Mouse (Mus musculus) hindbrain, postnatal 0 days (tissue): ENCODE measurements around the gene 1810037I17Rik. TPM values are rescaled to one million over a fixed set of nuclear protein-coding genes. Genes with fewer than 3 reads are reported as not detected.
A peak's percentile ranks its signal among the peaks of the same experiment; 100 is the strongest.

Source experiments
- ATAC-seq: fragments of 200-750 bp; cut with Nextera tagmentation; 2 replicates; pipeline ENCODE4 v1.8.0; 2017; ENCODE audit warnings: mild to moderate bottlenecking, moderate TSS enrichment, moderate library complexity
- DNase-seq: peaks from one replicate; pipeline ENCODE4 v3.0.0-alpha.2; 2015; ENCODE audit warnings: low spot score
- H3K27ac ChIP-seq: fragments of 300-500 bp; sonication (generic); 2 replicates; pipeline ENCODE4 v1.5.1; 2014; ENCODE audit warnings: mild to moderate bottlenecking
- H3K27me3 ChIP-seq: fragments of 300-500 bp; sonication (generic); 2 replicates; pipeline ENCODE4 v1.6.1; 2014; ENCODE audit warnings: low read length, mixed read lengths; ENCODE audit not compliant: insufficient read depth
- H3K36me3 ChIP-seq: fragments of 300-500 bp; sonication (generic); 2 replicates; pipeline ENCODE4 v1.6.1; 2014; ENCODE audit warnings: low read length, mixed read lengths; ENCODE audit not compliant: insufficient read depth
- H3K4me1 ChIP-seq: fragments of 300-500 bp; sonication (generic); 2 replicates; pipeline ENCODE4 v1.6.1; 2014; ENCODE audit warnings: antibody characterized with exemption, low read length, mixed read lengths; ENCODE audit not compliant: insufficient read depth
- H3K4me2 ChIP-seq: fragments of 300-500 bp; sonication (generic); 2 replicates; pipeline ENCODE4 v1.6.1; 2014; ENCODE audit warnings: low read depth, mild to moderate bottlenecking, low read length, moderate library complexity, mixed read lengths
- H3K4me3 ChIP-seq: fragments of 300-500 bp; sonication (generic); 2 replicates; pipeline ENCODE4 v1.5.1; 2014; ENCODE audit warnings: low read length
- H3K9ac ChIP-seq: fragments of 300-500 bp; sonication (generic); replicated peaks from 2 replicates; pipeline ENCODE4 v1.6.1; 2014; ENCODE audit warnings: mild to moderate bottlenecking, low read length, moderate library complexity, mixed read lengths
- H3K9me3 ChIP-seq: fragments of 300-500 bp; sonication (generic); 2 replicates; pipeline ENCODE4 v1.6.1; 2016; ENCODE audit warnings: low read length, mixed read lengths
- CTCF ChIP-seq: IDR thresholded peaks from 2 replicates; pipeline ENCODE4 v1.5.1; 2016; ENCODE audit warnings: antibody characterized with exemption, control low read depth, low read depth
- WGBS: fragments of 180-500 bp; shearing (Covaris S2); extraction: QIAGEN DNeasy Blood & Tissue Kit; methylation state at CpG from one replicate; pipeline ENCODE4 v1.1.7; 2014; 5-methylcytosine and 5-hydroxymethylcytosine counted together
- polyA plus RNA-seq: library from polyadenylated mRNA; unstranded; fragments of >200 nt; fragmentation: Nextera tagmentation; extraction: Ambion mirVana; gene quantifications from 2 replicates; pipeline ENCODE4 v1.2.1, GENCODE M21; 2015
- total RNA-seq: library from RNA; depleted of rRNA; stranded (reverse); fragments of >200 nt; gene quantifications from 2 replicates; pipeline ENCODE4 v1.2.3, GENCODE M21; 2014; rRNA removed

Gene 1810037I17Rik
- total RNA-seq (27.5 and 39.3 TPM in 2 replicates), polyA plus RNA-seq (122 and 133 TPM in 2 replicates)

DNA sequence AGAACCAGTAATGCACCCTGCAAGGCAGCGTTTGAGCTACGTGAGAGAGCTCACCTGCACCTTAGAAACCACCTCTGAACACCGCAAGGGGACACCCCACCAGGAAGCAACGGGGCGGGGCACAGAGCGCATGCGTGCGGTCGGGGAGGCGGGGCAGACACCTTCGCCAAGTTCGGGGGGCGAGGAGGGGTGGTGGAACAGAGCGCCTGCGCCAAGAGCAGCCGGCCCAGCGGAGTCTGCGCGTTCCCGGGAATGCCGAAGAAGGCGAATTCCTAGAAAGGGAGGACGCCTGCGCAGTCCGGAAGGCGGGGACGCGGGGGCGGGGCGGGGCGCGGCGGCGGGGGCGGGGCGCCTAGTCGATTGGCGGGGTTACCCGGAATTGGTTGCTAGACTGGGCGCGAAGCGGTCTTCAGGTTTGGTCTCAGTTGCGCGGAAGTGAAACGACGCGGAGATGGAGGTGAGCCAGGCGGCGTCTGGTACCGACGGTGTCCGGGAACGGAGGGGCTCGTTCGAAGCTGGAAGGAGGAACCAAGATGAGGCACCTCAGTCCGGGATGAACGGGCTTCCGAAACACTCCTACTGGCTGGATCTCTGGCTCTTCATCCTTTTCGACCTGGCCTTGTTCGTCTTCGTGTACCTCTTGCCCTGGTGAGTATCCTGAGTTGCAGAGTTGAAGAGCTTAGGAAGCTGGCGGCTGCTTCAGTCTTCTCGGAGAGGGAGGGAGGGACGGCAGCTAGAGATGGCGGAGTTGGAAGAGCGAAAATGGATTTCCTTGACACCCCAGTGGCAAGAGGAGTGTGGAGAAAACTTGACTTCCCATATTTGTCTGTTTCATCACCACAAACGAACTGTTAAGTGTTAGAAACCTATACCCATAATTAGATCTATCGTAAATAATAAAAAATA lies at the start of gene 1810037I17Rik:
Gene 1810037I17Rik, plus strand, starts transcription at position 195 of the 906 bp plus-strand sequence.
- peak; percentile 97 for DNase-seq
- Histone ChIP-seq H3K4me3 (peak within 1 kb of the TSS; percentile 48), H3K9ac (peak within 1 kb of the TSS; percentile 53), H3K9me3 (no peaks in the 10 kb centered on the region), H3K4me2 (peak within 1 kb of the TSS; percentile 62), H3K4me1 (no peaks in the 10 kb centered on the region), H3K27ac (peak within 1 kb of the TSS; percentile 81), H3K36me3 (no peaks in the 10 kb centered on the region), H3K27me3 (no peaks in the 10 kb centered on the region)
- peak; percentile 99 for ATAC-seq
- peak; percentile 62 for TF ChIP-seq CTCF
- WGBS: under 1% methylated on average over 63 of the region's 68 CpGs

DNA sequence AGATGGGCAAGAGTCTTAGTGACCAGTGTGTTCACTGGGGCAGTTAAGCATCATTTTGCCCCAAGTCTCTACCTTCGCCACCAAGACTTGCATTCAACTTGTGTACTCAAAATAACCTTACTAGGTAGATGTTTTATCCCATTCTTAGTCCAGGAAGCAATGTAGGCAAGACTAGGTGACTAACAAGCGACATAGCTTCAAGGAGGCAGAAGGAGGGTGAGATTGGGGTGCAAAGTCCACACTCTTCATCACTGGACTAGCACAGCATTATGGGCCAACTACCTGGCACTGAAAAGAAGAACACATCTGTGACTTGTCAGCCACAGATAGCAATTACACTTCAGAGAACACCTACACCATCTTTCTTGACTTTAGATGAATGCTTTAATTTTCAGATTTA lies 47.1 kb upstream of the 1810037I17Rik start:
- H3K9me3 ChIP-seq: no peaks in the 10 kb centered on the region
- TF ChIP-seq CTCF: no peak
- no peak overlapping the region for H3K4me2 ChIP-seq
- H3K9ac ChIP-seq: no peak overlapping the region
- DNase-seq (no peak), ATAC-seq (no peak)
- no peak overlapping the region for H3K27ac ChIP-seq
- H3K27me3 ChIP-seq: no peaks in the 10 kb centered on the region
- H3K36me3 ChIP-seq: no peaks in the 10 kb centered on the region
- H3K4me3 ChIP-seq: no peak overlapping the region
- WGBS: 93% methylated on average over 2 of the region's 2 CpGs
- H3K4me1 ChIP-seq: no peaks in the 10 kb centered on the region

DNA sequence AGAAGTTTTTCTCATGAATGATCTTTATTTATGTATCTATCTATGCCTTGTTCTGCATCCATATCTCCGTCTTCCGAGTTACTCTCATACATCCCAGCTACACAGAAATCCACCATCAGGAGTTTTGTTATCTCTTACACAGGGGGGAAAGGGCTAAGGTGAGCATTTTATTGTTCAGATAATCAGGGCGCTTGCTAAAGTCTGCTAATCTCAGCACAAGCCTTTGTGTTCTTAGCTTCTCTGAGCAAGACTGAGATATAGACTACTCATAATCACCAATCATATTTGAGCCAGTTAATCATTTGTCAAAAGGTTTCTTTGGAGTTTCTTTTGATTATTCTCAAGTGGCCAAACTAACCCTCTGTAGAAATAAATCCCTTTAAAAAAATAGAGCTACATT lies 46.5 kb upstream of the 1810037I17Rik start:
- Histone ChIP-seq H3K27me3 (no peaks in the 10 kb centered on the region), H3K4me3 (no peak overlapping the region), H3K9ac (no peak overlapping the region), H3K27ac (no peak overlapping the region), H3K4me2 (no peak overlapping the region), H3K9me3 (no peaks in the 10 kb centered on the region), H3K4me1 (no peaks in the 10 kb centered on the region), H3K36me3 (no peaks in the 10 kb centered on the region)
- ATAC-seq: no peak
- TF ChIP-seq CTCF: no peak
- DNase-seq: no peak
- 93% methylated on average over 3 of the region's 3 CpGs for WGBS

DNA sequence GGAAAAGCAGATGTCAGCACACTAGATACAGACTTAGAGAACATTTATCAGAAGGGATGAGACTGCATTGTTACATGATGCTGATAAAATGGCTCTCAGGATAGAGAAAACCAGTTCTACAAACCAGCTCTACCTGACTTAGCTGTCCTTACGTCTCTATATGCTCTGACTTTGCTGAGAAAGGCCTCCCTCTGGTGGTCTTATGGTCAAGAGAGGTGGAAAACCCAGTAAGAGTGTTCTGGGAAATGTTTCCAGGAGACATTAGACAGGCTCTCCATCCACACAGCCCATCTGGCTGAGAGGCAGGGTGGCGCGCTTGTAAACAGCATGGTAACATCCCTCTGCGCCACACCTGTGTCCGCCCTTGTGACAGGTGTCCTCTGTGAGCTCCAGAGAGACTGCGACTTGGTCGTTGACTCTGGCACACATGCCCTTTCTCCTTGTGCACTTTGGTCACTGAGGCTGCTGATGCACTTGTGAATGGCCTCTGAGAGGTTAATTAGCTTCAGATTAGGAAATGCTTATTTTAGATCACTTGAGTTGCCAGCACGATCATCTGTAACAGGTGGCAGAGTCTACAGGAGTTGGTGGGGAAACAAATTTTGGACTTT lies 45.2 kb upstream of the 1810037I17Rik start:
- 0 out of 2 replicates have a peak, but pooled peaks have one; percentile 17 for TF ChIP-seq CTCF
- Histone ChIP-seq H3K4me3 (no peak overlapping the region), H3K4me1 (no peaks in the 10 kb centered on the region), H3K27me3 (no peaks in the 10 kb centered on the region), H3K36me3 (no peaks in the 10 kb centered on the region), H3K27ac (no peak overlapping the region), H3K9ac (no peak overlapping the region), H3K4me2 (no peak overlapping the region), H3K9me3 (no peaks in the 10 kb centered on the region)
- 88% methylated on average over 8 of the region's 8 CpGs for WGBS
- ATAC-seq: no peak
- DNase-seq: no peak

DNA sequence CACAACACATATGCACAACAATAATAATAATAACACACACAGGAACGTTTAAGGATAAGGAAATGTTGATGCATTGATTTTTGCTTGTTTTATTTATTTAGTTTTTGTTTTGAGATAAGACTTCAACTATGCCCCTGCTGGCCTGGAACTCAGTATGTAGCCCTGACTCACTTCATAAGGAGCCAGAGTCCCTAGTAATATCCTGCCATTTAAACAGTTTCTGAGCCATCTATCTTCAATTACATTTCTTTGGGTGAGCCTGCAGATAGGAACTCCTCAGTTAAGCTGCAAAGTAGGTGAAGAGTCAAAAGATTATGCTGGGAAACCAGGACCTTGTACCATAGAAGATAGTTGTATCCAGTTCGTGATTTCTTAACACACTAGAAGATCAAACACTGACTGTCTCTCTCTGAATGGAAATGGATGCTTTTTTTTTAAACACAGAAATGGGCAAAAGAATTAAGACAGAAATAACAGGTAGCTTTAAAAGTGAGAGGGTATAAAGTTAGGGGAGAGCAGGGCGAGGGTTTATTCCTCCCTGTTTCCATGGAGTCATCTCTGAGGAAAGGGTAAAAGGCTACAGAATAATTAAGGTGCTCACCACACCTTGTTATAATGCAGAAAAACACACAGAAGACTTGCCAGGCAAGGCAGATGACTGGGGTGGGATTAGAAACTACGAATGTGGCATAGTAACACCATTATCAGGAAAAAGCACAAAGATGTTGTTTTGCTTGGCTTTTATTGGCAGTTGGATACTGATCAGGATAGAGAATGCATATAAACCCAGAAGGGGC lies 36.3 kb upstream of the 1810037I17Rik start:
- Histone ChIP-seq H3K27ac (no peak overlapping the region), H3K36me3 (no peaks in the 10 kb centered on the region), H3K27me3 (no peaks in the 10 kb centered on the region), H3K4me3 (no peak overlapping the region), H3K4me2 (no peak overlapping the region), H3K9me3 (no peaks in the 10 kb centered on the region), H3K4me1 (no peaks in the 10 kb centered on the region), H3K9ac (no peak overlapping the region)
- 81% methylated on average over 4 of the region's 4 CpGs for WGBS
- no peak for ATAC-seq
- DNase-seq: no peak
- no peak for TF ChIP-seq CTCF

DNA sequence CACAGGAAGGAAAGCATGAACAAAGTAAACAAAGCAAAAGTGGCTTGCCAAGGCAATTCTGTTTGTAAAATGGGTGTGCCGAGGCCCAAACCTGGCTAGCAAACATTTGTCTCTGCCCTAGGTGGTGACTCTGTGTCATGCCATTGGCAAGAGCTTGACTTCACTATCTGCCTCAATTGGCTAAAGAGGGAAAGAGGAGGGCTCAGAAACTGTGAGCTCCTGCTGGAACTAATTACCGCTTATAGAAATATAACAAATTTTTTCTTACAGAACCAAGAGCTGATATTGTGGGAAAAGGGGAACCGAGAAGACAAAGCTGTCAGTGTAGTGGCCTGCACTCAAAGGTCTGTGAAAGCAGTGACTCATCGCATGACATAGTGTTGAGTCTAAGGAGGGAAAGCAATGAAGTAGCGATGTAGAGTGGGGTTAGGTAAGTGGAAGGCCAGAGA lies 35.6 kb upstream of the 1810037I17Rik start:
- H3K27ac ChIP-seq: no peak overlapping the region
- no peak for DNase-seq
- no peaks in the 10 kb centered on the region for H3K4me1 ChIP-seq
- no peak for TF ChIP-seq CTCF
- H3K27me3 ChIP-seq: no peaks in the 10 kb centered on the region
- no peak for ATAC-seq
- H3K36me3 ChIP-seq: no peaks in the 10 kb centered on the region
- H3K9me3 ChIP-seq: no peaks in the 10 kb centered on the region
- H3K9ac ChIP-seq: no peak overlapping the region
- no peak overlapping the region for H3K4me3 ChIP-seq
- WGBS: 93% methylated on average over 5 of the region's 5 CpGs
- H3K4me2 ChIP-seq: no peak overlapping the region
